Mouse (Mus musculus) G1E (cell line): ENCODE measurements around the gene Phlpp1.

ENCODE experiments used
- CTCF ChIP-seq: IDR thresholded peaks from 2 replicates; pipeline ENCODE4 v1.5.1; 2012; ENCODE audit warnings: low read depth, low read length, inconsistent platforms, mixed read lengths
- GATA1 ChIP-seq: IDR thresholded peaks from 2 replicates; pipeline ENCODE4 v1.6.1; 2012; ENCODE audit warnings: borderline replicate concordance, low read length, inconsistent platforms, mixed read lengths
- POLR2AphosphoS5 ChIP-seq: IDR thresholded peaks from 2 replicates; pipeline ENCODE4 v1.6.1; 2012; ENCODE audit warnings: low read depth, low read length, inconsistent platforms; ENCODE audit not compliant: insufficient replicate concordance
- TAL1 ChIP-seq: conservative IDR thresholded peaks from 2 replicates; pipeline ENCODE4 v1.6.1; 2012; ENCODE audit warnings: low read depth, low read length, inconsistent platforms, mixed read lengths

GRCm38 (mm10) chr1:106154590-106154989 lies 17.0 kb upstream of the Phlpp1 start:
- TF ChIP-seq CTCF (no peak), TAL1 (no peak), GATA1 (no peak), POLR2AphosphoS5 (no peak)
